Mouse (Mus musculus): ENCODE measurements around the gene Fads2. TPM values are rescaled to one million over a fixed set of nuclear protein-coding genes. Genes with fewer than 3 reads are reported as not detected.

Fads2 gene
- polyA plus RNA-seq, 1 experiment from 2014 or later, result 133 TPM

- H3K27me3 ChIP-seq (replicated peaks), result 0 out of 2 replicates have a peak, but pooled peaks cover 8% of the 10 kb centered on the region
- H3K9me3 ChIP-seq, result no peaks in the 10 kb centered on the region
- H3K36me3 ChIP-seq, result no peaks in the 10 kb centered on the region
- no peak overlapping the region for H3K4me3 ChIP-seq
- no peak overlapping the region for H3K9ac ChIP-seq
- 83% methylated on average over 13 of the region's 13 CpGs for WGBS
- H3K27ac ChIP-seq, result no peak overlapping the region
- ATAC-seq (ENCODE audit: low FRiP score, low read depth), result no peak
- H3K4me2 ChIP-seq (replicated peaks), result no peak overlapping the region
- peaks cover 20% of the 10 kb centered on the region for H3K4me1 ChIP-seq
These were observed 86.7 kb downstream of the Fads2 start for GRCm38 (mm10) chr19:10014824-10015223.

DNA sequence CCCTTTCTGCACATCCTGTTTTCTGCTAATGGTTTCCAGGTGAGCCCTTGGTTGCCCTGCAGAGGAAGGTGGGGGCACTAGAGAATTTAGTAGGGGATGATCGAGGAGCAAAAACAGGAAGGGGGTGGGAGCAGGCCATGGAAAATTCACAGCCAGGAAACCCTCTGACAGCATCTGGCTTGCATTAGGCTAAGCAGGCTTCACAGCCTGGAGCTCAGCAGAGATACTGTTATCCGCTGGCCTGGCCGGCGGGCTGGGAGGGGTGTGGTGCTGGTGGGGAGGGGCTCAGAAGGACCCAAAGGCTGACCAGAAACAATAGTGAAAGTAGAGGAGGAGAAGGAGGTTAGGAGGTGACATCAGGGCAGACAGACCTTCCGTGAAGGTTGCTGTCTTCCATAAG lies 87.6 kb downstream of the Fads2 start:
- 0 out of 2 replicates have a peak, but pooled peaks cover 2% of the 10 kb centered on the region for H3K27me3 ChIP-seq (replicated peaks)
- no peak overlapping the region for H3K27ac ChIP-seq
- H3K4me3 ChIP-seq, result no peak overlapping the region
- H3K4me1 ChIP-seq, result peaks cover 15% of the 10 kb centered on the region
- 53% methylated on average over 5 of the region's 5 CpGs for WGBS
- H3K9ac ChIP-seq, result no peak overlapping the region
- H3K36me3 ChIP-seq, result no peaks in the 10 kb centered on the region
- no peak for ATAC-seq (ENCODE audit: low FRiP score, low read depth)
- H3K4me2 ChIP-seq (replicated peaks), result no peak overlapping the region
- H3K9me3 ChIP-seq, result no peaks in the 10 kb centered on the region

DNA sequence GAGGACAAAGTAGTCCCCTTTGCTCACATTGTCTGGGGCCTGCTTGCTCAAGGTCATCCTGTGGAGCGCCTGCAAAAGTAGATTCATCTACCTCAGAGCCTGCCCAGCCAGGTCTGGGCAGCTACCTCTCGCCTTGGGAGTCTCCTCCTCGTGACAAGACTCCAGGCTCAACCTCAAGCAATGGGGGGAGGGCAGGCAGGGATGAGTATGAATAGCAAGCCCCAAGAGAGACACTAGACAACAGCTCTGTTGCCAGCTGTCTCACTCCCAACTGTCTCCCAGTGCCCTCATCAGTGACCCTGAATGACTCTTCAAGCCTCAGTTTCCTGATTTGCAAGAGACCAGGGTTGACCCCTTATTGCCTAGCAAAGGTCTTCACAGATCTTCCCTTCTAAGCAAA lies 88.2 kb downstream of the Fads2 start:
- Histone ChIP-seq H3K27ac (peak overlapping the region; percentile 42; the same call in 1 of the 2 replicates), H3K4me2 (replicated peaks) (no peak overlapping the region), H3K4me1 (peaks cover 9% of the 10 kb centered on the region), H3K9me3 (no peaks in the 10 kb centered on the region), H3K36me3 (no peaks in the 10 kb centered on the region), H3K9ac (no peak overlapping the region), H3K4me3 (no peak overlapping the region), H3K27me3 (replicated peaks) (no peaks in the 10 kb centered on the region)
- WGBS, result 48% methylated on average over 3 of the region's 3 CpGs
- no peak for ATAC-seq (ENCODE audit: low FRiP score, low read depth)

- Histone ChIP-seq H3K4me1 (peaks cover 5% of the 10 kb centered on the region), H3K4me2 (replicated peaks) (no peak overlapping the region), H3K27me3 (replicated peaks) (no peaks in the 10 kb centered on the region), H3K9me3 (no peaks in the 10 kb centered on the region), H3K4me3 (no peak overlapping the region), H3K36me3 (no peaks in the 10 kb centered on the region), H3K27ac (peak overlapping the region; percentile 42; the same call in 1 of the 2 replicates), H3K9ac (0 out of 2 replicates have a peak overlapping the region, but pooled peaks have one; percentile 21)
- ATAC-seq (ENCODE audit: low FRiP score, low read depth), result no peak
- WGBS, result 34% methylated on average over 6 of the region's 6 CpGs
These were observed 88.7 kb downstream of the Fads2 start for GRCm38 (mm10) chr19:10012827-10013278.

Other genes starting within 250 kb of the Fads2 start
- gene Incenp, start 202.2 kb downstream of the Fads2 start, polyA plus RNA-seq (2016; fragmentation: Nextera tagmentation; extraction: Ambion mirVana), result 87.7 and 92.6 TPM in 2 replicates
- gene Fth1, start 121.1 kb downstream of the Fads2 start, polyA plus RNA-seq (2016; fragmentation: Nextera tagmentation; extraction: Ambion mirVana), result 1,314 and 1,378 TPM in 2 replicates
- gene Best1, start 100.1 kb downstream of the Fads2 start, polyA plus RNA-seq (2016; fragmentation: Nextera tagmentation; extraction: Ambion mirVana), result 1.0 and 1.9 TPM in 2 replicates
- 26.3 and 29.6 TPM in 2 replicates for gene Rab3il1, start 100.1 kb downstream of the Fads2 start, polyA plus RNA-seq (2016; fragmentation: Nextera tagmentation; extraction: Ambion mirVana)
- gene Fads3, start 60.2 kb downstream of the Fads2 start, polyA plus RNA-seq (2016; fragmentation: Nextera tagmentation; extraction: Ambion mirVana), result 11.4 and 13.3 TPM in 2 replicates
- 162 and 167 TPM in 2 replicates for gene Fads1, start 81.1 kb upstream of the Fads2 start, polyA plus RNA-seq (2016; fragmentation: Nextera tagmentation; extraction: Ambion mirVana)
- gene Tmem258, start 102.3 kb upstream of the Fads2 start, polyA plus RNA-seq (2016; fragmentation: Nextera tagmentation; extraction: Ambion mirVana), result 342 and 348 TPM in 2 replicates
- 69.6 and 73.6 TPM in 2 replicates for gene Fen1, start 102.4 kb upstream of the Fads2 start, polyA plus RNA-seq (2016; fragmentation: Nextera tagmentation; extraction: Ambion mirVana)
- 1.0 and 1.4 TPM in 2 replicates for gene Myrf, start 139.0 kb upstream of the Fads2 start, polyA plus RNA-seq (2016; fragmentation: Nextera tagmentation; extraction: Ambion mirVana)
- gene Dagla, start 203.1 kb upstream of the Fads2 start, polyA plus RNA-seq (2016; fragmentation: Nextera tagmentation; extraction: Ambion mirVana), result 4.9 and 5.0 TPM in 2 replicates